Mouse (Mus musculus) heart, adult 2 months (tissue): Measurements from ENCODE around the gene Kat2a.
A peak's percentile ranks its signal among the peaks of the same experiment; 100 is the strongest.

Experiments used
- CTCF ChIP-seq: fragments of 200-600 bp; IDR thresholded peaks from 2 replicates; pipeline ENCODE4 v1.8.1; 2022; ENCODE audit warnings: antibody characterized with exemption, mild to moderate bottlenecking, moderate library complexity
- EP300 ChIP-seq: fragments of 200-500 bp; IDR thresholded peaks from 2 replicates; pipeline ENCODE4 v1.6.1; 2011; ENCODE audit warnings: low read depth, low read length, control low read depth; ENCODE audit not compliant: insufficient read depth
- POLR2A ChIP-seq: fragments of 200-500 bp; IDR thresholded peaks from 2 replicates; pipeline ENCODE4 v1.6.1; 2011; ENCODE audit warnings: mild to moderate bottlenecking, low read depth, low read length, control low read depth; ENCODE audit not compliant: insufficient read depth

GRCm38 (mm10) chr11:100720345-100720744 lies 8.1 kb upstream of the Kat2a start:
- TF ChIP-seq EP300 (0 out of 2 replicates have a peak, but pooled peaks have one; percentile 20), POLR2A (no peak), CTCF (no peak)
